Mouse (Mus musculus) hematopoietic stem cell, adult 5-6 weeks (primary cell): ENCODE results near the gene Clca3b. TPM values are rescaled to one million over a fixed set of nuclear protein-coding genes. Genes with fewer than 3 reads are reported as not detected.
"Not testable (repeated sequence)": the region's sequence is repeated elsewhere in the genome, so short reads cannot be mapped to it uniquely, and the experiment has no call there.

ENCODE experiments used
- ATAC-seq, 2 experiments: fragments of 125-278 bp in 1 of 2; replicated peaks in 1 of 2; 2 replicates each; pipeline ENCODE4 v1.8.0; 2016 to 2017; ENCODE audit warnings: inconsistent platforms in 2 of 2, mild to moderate bottlenecking in 2 of 2, moderate number of reproducible peaks in 2 of 2, low read depth in 1 of 2, moderate TSS enrichment in 1 of 2; ENCODE audit not compliant: low FRiP score in 2 of 2, poor library complexity in 2 of 2, severe bottlenecking in 2 of 2, insufficient read depth in 1 of 2, low TSS enrichment in 1 of 2
- total RNA-seq: library from RNA; stranded (forward); fragments of 172-1452, 232-1000 nt; gene quantifications from 2 replicates; pipeline ENCODE4 v1.2.3, GENCODE M21; 2017

Clca3b gene
- not detected in 2 replicates for total RNA-seq

DNA sequence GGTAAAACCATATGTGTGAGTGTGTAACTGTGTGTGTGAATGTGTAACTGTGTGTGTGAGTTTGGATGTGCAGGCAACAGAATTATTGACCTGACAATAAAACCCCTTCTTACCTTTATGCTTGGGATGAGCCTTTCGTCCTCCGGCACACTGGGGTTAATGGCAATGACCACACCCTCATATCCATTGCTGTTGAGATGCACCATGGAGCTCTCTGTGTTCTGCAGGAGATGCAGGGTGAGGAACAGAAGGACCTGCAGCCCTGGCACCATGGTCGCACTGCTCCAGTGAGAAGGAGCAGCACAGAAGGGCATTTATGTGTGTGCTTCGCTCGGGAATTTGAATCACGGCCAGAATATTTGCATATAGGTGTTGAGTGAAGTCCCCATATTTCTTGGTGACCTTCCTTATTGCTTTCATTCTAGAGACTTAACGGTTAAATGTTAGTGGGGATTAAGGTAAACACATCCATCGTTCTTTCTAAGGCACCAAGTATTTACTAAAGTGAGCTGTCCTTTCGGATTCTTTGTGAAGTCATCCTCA is at the start of gene Clca3b:
TSS of gene Clca3b (minus strand) at position 344 of the 543 bp plus-strand sequence.
- ATAC-seq, result not testable (repeated sequence)

DNA sequence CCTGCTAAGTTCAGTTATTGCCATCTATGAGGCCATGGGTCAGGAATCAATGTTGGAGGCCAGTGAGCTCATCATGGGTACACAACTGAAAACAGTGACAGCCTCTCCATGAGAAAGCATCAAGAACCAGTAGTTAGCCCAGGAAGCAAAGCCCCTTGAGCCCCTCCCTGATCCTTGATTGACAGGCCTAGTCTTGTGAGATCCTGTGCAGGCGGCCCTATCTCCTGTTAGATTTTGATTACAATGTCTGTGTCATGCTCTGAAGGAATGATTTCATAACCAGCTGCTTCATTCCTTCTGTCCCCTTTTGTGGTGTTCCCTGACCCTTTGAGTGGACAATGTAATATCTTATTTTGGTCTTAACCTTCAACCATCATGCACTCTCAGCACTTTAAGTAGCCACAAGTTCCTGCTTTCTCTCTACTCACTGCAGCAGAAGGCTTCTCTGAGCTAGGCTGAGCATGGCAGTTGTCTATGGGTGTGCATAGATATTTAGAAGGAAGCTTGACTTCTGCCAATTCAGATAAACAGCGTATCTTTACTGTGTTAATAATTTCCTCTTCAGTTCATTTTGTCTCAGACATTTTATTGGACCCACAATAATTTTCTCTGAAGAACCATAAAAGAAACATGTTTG is 48.0 kb upstream of the Clca3b start:
- no peak for ATAC-seq

DNA sequence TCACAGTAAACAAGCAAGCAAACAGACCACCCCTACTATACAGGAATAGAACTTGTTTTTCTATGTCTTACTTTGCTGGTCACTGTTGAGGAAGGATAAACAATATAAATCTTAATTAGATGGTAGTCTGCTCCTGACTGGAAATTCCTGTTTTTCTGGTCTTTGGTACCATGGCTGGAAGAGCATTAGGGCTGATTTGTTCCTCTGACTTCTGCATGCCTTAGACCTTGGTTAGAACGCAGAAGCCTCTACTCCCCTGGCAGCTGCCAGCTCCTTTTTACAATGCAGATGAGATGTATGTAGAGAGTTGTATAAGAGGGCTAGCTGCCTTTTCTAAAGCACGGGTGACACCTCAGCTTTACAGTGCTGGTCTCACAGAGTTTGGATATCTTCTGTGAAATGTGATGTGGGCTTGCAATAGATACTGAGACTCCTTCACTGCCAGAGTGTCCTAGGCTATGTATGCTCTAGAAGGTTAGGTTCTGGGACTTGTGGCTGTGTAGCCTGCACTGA is 41.1 kb upstream of the Clca3b start:
- ATAC-seq, result no peak

DNA sequence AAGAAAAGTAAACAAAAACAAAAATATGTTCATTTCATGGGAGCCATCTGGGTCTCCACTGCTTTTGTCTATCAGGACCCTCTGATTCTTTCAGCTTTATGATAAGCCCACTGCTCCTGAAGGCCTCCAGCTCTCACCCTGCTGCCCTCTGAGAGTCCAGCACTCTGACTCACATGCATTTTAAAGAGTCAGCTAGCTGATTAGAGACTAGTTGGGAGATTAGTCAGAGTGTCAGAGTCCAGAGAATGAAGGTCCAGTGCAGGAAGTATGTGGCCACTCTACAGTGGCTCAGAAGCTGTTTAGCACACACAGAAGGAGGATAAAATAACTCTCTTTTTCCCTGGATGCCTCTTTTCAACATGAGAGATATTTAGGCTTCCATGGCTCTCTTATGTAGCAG is 37.8 kb upstream of the Clca3b start:
- ATAC-seq, result no peak

DNA sequence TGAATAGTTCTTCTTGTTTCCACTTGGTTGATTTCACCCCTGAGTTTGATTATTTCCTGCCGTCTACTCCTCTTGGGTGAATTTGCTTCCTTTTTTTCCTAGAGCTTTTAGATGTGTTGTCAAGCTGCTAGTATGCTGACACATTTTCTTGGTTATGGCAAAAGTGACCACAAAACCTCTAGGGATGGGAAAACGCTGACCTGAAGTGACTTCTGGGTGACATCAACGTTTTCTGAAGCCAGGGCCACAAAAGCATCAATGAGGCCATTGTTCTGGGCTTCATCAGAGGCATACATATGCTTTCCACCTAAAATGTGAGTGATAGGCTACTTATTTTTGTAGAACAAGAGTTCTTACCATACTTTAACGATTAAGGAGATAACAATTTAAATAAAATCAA is 22.9 kb upstream of the Clca3b start:
- ATAC-seq, result not testable (repeated sequence)

DNA sequence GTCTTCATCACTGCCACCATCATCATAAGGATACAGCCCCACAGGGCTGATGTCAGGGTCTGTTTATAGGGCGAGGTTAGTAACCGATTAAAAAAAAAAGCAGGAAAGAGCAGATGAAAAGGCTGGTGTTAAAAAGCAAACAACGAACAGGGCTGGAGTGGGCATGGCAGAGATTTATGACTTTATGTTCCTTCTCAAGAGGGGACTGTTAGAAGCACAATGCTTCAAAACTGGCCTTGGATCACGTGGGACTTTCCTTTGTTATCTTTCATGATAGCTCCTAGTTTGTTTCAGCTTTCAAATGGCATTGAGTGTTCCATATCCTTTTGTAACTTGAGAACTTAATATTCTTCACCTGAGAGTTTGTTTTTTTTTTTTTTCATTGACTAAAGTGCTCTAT is 427 bp upstream of the Clca3b start:
- no peak for ATAC-seq

DNA sequence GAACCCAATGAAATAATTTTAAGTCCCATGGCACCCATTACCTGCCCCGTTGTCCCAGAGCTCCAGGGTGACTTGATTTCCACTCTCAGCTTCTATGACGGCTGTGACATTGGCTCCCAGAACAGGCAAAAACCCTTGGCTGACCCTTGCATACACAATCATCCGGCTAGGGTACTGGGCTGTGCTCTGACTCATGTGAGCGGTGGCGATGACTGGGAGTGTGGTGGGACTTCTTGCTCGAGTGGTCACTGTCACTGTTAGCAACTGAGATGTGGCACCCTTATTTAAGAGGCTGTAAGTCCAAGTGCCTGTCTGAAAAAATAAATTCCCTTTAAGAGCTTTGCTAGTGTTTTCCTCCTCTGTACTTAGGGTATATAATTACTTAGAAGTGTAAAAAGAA is 21.9 kb downstream of the Clca3b start:
- ATAC-seq, result no peak

DNA sequence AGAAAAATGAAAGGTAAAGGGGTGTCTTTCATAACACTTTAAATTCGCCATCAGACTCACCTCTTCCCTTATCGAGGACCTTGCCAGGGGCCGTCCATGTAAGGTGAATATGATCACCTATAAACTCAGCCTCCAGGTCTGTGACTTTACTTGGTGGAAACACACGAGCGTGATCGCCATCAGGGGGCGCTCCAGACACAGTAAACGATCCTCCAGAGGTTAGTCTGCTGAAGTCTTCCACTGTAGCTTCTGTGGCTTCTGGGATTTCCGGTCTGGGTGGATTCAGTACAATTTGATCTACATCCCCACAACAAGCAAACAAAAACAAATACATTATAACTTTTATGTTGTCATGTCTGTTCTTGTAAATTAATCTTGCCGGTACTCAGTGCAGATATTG is 24.0 kb downstream of the Clca3b start:
- peak; percentile 85 for ATAC-seq

DNA sequence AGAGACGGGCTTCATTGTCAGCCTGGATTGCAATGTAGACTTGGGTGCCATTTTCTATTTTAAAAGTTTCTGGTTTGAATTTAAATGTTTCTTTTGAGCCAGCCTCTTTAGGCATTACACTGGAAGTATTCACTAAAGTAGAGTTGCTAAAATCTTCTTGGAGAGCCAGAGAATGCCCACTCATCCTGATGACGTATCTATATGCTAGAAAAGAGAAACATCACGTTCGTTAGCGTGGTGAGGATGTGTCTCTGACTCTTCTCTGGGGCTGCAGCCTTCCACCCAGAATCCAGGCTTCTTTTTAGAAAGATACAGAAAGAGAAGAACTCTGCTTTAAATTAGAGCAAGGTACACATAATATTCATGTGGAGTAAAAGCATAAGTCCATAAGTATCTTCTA is 25.8 kb downstream of the Clca3b start:
- no peak for ATAC-seq

DNA sequence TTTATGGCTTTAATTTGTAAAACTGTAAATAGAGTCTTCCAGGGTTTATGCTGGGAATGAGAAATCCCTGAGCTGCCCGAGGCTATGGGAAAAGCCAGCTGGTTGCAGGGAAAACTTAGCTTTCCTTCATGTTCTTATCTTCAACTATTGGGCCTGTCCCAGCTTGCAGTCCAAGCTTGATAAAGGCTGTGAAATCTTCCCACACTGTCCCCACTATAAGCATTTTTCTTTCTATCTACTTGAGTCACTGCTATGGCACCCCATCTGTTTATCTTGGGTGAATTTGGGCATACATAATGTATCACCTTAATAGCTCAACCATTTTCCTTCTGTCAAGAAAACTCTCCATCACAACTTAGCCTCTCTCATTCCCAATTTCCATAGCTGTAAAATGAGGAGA is 28.5 kb downstream of the Clca3b start:
- ATAC-seq, result no peak

DNA sequence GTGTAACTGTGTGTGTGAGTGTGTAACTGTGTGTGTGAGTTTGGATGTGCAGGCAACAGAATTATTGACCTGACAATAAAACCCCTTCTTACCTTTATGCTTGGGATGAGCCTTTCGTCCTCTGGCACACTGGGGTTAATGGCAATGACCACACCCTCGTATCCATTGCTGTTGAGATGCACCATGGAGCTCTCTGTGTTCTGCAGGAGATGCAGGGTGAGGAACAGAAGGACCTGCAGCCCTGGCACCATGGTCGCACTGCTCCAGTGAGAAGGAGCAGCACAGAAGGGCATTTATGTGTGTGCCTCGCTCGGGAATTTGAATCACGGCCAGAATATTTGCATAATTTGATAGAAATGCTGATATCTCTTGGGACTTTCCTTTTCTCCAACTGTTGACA is 29.9 kb downstream of the Clca3b start, which contains the start of gene Clca3a2:
TSS of gene Clca3a2 (minus strand) at position 276 of the 400 bp plus-strand sequence.
- ATAC-seq, result not testable (repeated sequence)

DNA sequence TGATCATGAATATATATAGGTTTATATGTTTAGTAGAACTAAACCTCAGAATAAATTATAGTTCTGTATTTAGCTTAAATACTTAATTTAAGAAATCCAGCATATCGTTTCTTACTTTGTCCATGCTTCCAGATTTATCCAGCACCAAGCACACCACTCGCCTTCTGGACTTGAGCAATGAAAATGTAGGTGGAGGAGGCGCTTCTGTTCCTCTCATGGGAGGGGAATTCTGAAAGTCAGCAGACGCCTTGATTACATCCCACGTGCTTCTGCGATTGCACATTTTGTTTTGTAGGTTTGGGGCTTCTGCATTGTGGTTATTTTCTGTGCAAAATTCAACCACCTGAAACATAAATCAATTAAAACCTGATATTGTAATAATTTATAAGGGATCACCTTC is 35.8 kb downstream of the Clca3b start:
- ATAC-seq, result not testable (repeated sequence)

DNA sequence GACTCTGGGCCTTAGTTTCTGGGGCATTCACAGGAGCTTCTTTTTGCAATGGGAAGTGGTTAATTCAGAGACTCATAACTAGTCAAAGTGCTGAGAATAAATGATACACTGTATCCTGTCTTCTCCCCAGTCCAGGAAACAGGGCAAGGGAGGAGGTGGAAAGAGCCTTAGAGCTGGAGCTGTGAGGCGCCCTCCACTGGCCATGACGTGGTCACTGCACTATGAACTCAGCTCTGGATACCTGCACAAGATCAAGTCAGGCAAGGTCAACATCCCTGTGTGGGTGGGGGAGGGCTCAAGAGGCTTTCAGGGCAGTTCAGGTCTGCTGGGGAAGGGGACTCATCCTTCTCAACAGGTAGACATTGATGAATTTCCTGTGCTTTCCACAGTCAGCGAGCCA is 37.3 kb downstream of the Clca3b start:
- no peak for ATAC-seq

DNA sequence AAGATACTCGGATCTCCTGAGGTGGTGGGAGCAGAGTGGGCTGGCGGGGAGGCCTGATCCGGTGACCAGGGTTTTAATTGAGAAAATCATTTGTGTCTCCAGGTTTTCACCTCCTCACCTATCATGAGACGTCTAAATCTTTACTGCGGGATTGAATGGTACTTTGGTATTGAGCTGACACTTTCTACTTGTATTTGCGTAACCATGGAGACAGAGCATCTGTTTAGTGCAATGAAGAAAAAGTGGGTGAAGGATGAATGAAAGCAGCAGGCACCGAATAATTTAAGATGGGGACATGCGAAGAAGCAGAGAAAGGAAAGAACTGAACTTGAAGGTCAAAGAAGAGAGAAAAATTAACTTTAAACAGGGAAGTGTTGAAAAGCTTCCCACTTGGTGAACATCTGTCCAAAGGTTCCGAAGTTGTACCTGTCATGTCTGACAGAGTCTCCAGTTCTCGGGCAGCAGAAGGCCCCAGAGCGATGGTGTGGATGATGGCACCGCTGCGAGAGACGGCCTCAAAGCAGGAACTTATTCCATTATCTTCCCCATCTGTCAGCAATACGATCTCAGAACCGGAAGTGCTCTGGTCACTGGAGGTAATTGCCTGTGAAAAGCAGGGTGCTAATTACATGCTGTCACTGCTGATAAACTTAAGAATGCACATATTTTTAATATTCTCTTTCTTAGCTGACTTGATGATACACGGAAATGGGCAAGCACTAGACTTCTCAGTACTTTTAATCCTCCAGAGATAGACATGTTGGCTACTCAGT is 40.8 kb downstream of the Clca3b start:
- ATAC-seq, result not testable (repeated sequence)

DNA sequence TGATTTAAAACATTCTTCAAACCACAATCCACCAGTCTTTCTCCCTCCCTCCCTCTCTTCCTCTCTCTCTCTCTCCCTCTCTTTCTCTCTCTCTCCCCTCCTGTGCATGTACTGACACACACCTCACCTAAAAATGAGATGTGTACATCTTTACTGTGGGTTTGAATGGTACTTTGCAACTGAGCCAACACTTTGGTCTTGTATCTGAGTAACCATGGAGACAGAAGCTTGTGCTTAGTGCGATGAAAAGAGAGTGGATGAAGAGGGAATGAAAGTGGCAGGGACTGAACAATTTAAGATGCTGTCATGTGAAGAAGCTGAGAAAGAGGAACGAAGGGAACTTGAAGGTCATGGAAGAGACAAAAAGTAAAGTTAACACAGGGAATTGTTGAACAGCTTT is 42.5 kb downstream of the Clca3b start:
- not testable (repeated sequence) for ATAC-seq

DNA sequence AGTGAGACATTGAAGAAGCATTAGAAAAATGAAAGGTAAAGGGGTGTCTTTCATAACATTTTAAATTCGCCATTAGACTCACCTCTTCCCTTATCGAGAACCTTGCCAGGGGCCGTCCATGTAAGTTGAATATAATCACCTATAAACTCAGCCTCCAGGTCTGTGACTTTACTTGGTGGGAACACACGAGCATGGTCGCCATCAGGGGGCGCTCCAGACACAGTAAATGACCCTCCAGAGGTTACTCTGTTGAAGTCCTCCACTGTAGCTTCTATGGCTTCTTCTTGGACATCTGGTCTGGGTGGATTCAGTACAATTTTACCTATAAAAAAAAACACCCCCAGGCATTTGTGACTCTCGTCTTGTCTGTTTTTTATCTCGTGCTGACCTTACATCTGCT is 47.3 kb downstream of the Clca3b start:
- ATAC-seq, result peak; percentile 48 to 78; a peak in 2 of 4 replicates

DNA sequence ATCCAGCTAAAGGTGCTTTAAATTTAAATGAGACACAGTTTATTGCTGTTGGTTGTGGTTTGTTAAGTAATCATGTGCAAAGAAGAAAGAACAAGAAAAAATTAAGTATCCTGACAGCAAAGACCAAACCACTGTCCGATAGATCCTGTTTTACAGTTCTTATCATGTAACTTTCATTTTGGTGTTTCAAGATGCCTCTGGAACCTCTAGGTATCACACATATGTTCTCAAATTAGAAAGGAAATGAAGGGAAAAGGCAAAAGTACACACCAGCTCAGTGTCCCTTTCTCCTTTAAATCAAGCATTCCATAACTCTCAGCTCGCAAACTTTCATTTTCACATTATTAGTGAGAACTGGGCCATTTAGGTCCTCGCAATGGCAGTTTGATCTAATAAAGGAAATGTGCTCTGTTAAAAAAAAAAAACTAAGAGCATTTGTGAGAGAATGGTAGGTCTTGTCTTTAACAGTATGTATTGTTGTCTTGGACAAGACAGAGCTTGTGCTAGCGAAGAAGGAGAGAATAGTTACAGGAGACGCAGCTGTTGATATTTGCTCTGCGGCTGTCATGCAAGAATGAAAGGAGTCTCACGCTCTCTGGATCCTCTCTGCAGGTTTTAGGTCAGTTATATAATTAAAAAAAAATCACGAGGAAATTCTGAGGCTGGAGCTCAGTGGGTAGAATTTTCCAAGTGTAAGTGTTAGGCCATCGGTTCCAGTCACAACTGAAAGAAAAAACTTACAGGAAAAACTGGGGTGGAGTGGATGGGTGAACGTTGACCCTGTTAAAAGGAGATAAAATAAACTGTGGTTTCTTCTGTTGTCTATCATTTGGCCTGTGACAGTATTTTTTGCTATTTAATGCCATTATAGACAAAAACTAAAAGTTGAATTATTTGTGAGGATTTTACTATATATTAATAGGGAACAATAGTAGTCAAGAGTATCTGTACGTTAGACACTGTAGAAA is 63.7 kb downstream of the Clca3b start:
- ATAC-seq, result no peak
